In genomic region chr13:96129081-96129480, GRCm38 (mm10) we compare ENCODE assay signal across 27 mouse cellular contexts. TPM values are rescaled to one million over a fixed set of nuclear protein-coding genes. Genes with fewer than 3 reads are reported as not detected.
A peak's percentile ranks its signal among the peaks of the same experiment; 100 is the strongest.
DNase-seq lines count a peak whose midpoint lies in the region; ATAC-seq lines count a peak whose summit lies in the region.
"Had no signal": no experiment of that assay in that cellular context is flagged by ENCODE, and none has a peak within 500 bp of the region (broad histone marks: within the 10 kb centered on the region; RNA-seq: fewer than 3 reads in every experiment).

No protein-coding gene starts in this region.

- no peaks in the 10 kb centered on the region for H3K36me3 ChIP-seq in hindbrain, embryonic 13.5 days
- no peaks in the 10 kb centered on the region for H3K36me3 ChIP-seq in hindbrain, embryonic 10.5 days
- no peaks in the 10 kb centered on the region for H3K36me3 ChIP-seq in hindbrain, embryonic 15.5 days
- no peaks in the 10 kb centered on the region for H3K36me3 ChIP-seq in neural tube, embryonic 14.5 days (ENCODE audit: control insufficient read depth, insufficient read depth, low read length)
- H3K36me3 ChIP-seq: embryonic facial prominence, embryonic 15.5 days; forebrain, embryonic 10.5 days; heart, embryonic 10.5 days; heart, embryonic 15.5 days had no signal

- DNase-seq in hindbrain, embryonic 10.5 days (ENCODE audit: low spot score): no peak
- DNase-seq in MN1 (ENCODE audit: low spot score): peak; percentile 17
- no peak for DNase-seq in cerebellum, adult 8-10 months
- DNase-seq: adrenal gland, adult 2 months; adrenal gland, postnatal 25 days; cerebellum, adult 2 months; cerebellum, postnatal 14 days; embryo, embryonic 11 days; gastrocnemius, adult 2 months; gastrocnemius, postnatal 25 days; heart, adult 18-20 months; heart, postnatal 14 days had no signal

- H3K4me3 ChIP-seq in hindbrain, embryonic 13.5 days: peak overlapping the region; percentile 60
- no peak overlapping the region for H3K4me3 ChIP-seq in hindbrain, embryonic 10.5 days
- H3K4me3 ChIP-seq in hindbrain, embryonic 15.5 days: peak overlapping the region; percentile 63
- peak overlapping the region; percentile 58 for H3K4me3 ChIP-seq in neural tube, embryonic 14.5 days (ENCODE audit: low read depth, low read length)
- H3K4me3 ChIP-seq: embryonic facial prominence, embryonic 15.5 days; erythroblast, embryonic 14.5 days; forebrain, embryonic 10.5 days; gastrocnemius, adult 2 months; heart, embryonic 10.5 days; heart, embryonic 15.5 days had no signal

- 72% methylated on average over 3 of the region's 3 CpGs for WGBS in hindbrain, embryonic 13.5 days
- 86% methylated on average over 3 of the region's 3 CpGs for WGBS in hindbrain, embryonic 10.5 days
- WGBS in hindbrain, embryonic 15.5 days: 65% methylated on average over 3 of the region's 3 CpGs
- 74% methylated on average over 3 of the region's 3 CpGs for WGBS in neural tube, embryonic 14.5 days

- H3K27me3 ChIP-seq in hindbrain, embryonic 13.5 days: peaks cover 21% of the 10 kb centered on the region
- peaks cover 62% of the 10 kb centered on the region for H3K27me3 ChIP-seq in hindbrain, embryonic 10.5 days (ENCODE audit: insufficient read depth, poor library complexity, severe bottlenecking)
- H3K27me3 ChIP-seq in hindbrain, embryonic 15.5 days: no peaks in the 10 kb centered on the region
- peaks cover 4% of the 10 kb centered on the region; the same call in 1 of the 2 replicates for H3K27me3 ChIP-seq in neural tube, embryonic 14.5 days (ENCODE audit: control insufficient read depth, insufficient read depth, low read length)
- H3K27me3 ChIP-seq: CH12.LX had no signal

- H3K27ac ChIP-seq in hindbrain, embryonic 13.5 days: peak overlapping the region; percentile 92
- no peak overlapping the region for H3K27ac ChIP-seq in hindbrain, embryonic 10.5 days
- peak overlapping the region; percentile 89 for H3K27ac ChIP-seq in hindbrain, embryonic 15.5 days (replicated peaks)
- peak overlapping the region; percentile 88 for H3K27ac ChIP-seq in neural tube, embryonic 14.5 days (ENCODE audit: low read depth, low read length)
- H3K27ac ChIP-seq: embryonic facial prominence, embryonic 15.5 days; forebrain, embryonic 10.5 days; gastrocnemius, adult 2 months; heart, embryonic 10.5 days; heart, embryonic 15.5 days had no signal

- H3K9me3 ChIP-seq in hindbrain, embryonic 13.5 days: no peaks in the 10 kb centered on the region
- no peaks in the 10 kb centered on the region for H3K9me3 ChIP-seq in hindbrain, embryonic 10.5 days
- H3K9me3 ChIP-seq in hindbrain, embryonic 15.5 days: no peaks in the 10 kb centered on the region
- no peaks in the 10 kb centered on the region for H3K9me3 ChIP-seq in neural tube, embryonic 14.5 days (ENCODE audit: control insufficient read depth, low read length)
- H3K9me3 ChIP-seq: embryonic facial prominence, embryonic 15.5 days; forebrain, embryonic 10.5 days; heart, embryonic 10.5 days; heart, embryonic 15.5 days had no signal

- no peak for ATAC-seq in hindbrain, embryonic 13.5 days (ENCODE audit: low FRiP score)
- no peak for ATAC-seq in hindbrain, embryonic 15.5 days (ENCODE audit: low FRiP score, low read depth)
- no peak for ATAC-seq in neural tube, embryonic 14.5 days (ENCODE audit: low read depth)
- ATAC-seq in megakaryocyte, adult 5-6 weeks (ENCODE audit: poor library complexity, severe bottlenecking): no peak
- ATAC-seq: forebrain, embryonic 14.5 days had no signal

- peaks cover 34% of the 10 kb centered on the region for H3K4me1 ChIP-seq in hindbrain, embryonic 13.5 days (replicated peaks)
- H3K4me1 ChIP-seq in hindbrain, embryonic 10.5 days (replicated peaks): peaks cover 34% of the 10 kb centered on the region
- peaks cover 22% of the 10 kb centered on the region for H3K4me1 ChIP-seq in hindbrain, embryonic 15.5 days (replicated peaks)
- no peaks in the 10 kb centered on the region; the same call in 1 of the 2 replicates for H3K4me1 ChIP-seq in neural tube, embryonic 14.5 days (ENCODE audit: control insufficient read depth, insufficient read depth, low read length)

- peak overlapping the region; percentile 75; the same call in 1 of the 2 replicates for H3K9ac ChIP-seq in hindbrain, embryonic 13.5 days
- H3K9ac ChIP-seq in hindbrain, embryonic 15.5 days: no peak overlapping the region
- H3K9ac ChIP-seq in neural tube, embryonic 14.5 days (replicated peaks; ENCODE audit: low read depth, low read length): no peak overlapping the region; the same call in 1 of the 2 replicates
- H3K9ac ChIP-seq: embryonic facial prominence, embryonic 15.5 days; heart, embryonic 15.5 days had no signal

- H3K4me2 ChIP-seq in hindbrain, embryonic 13.5 days: peak overlapping the region; percentile 89
- peak overlapping the region; percentile 75 for H3K4me2 ChIP-seq in hindbrain, embryonic 15.5 days
- H3K4me2 ChIP-seq in neural tube, embryonic 14.5 days (ENCODE audit: low read depth, low read length): peak overlapping the region; percentile 76
- H3K4me2 ChIP-seq: embryonic facial prominence, embryonic 15.5 days; heart, embryonic 15.5 days had no signal

RNA-seq across cellular contexts. Expression of gene Sv2c, which starts 3.3 kb away (rescaled TPM):
- 18.6 and 21.6 TPM in 2 replicates for polyA plus RNA-seq in hindbrain, embryonic 13.5 days (2015; fragmentation: Nextera tagmentation; extraction: Ambion mirVana)
- 1.0 and 2.4 TPM in 2 replicates for polyA plus RNA-seq in hindbrain, embryonic 10.5 days (2016; fragmentation: Nextera tagmentation; extraction: Ambion mirVana)
- polyA plus RNA-seq in hindbrain, embryonic 15.5 days (2015; fragmentation: Nextera tagmentation; extraction: Ambion mirVana): 30.2 and 31.6 TPM in 2 replicates
- 53.9 and 58.0 TPM in 2 replicates for polyA plus RNA-seq in neural tube, embryonic 14.5 days (2014; fragmentation: Nextera tagmentation; extraction: Ambion mirVana)
- 0.05 TPM in 1 of 2 replicates, not detected in the other for total RNA-seq in megakaryocyte, adult 5-6 weeks (2015)
- not detected in 2 replicates for total RNA-seq in megakaryocyte, adult 5-6 weeks (2017)
- total RNA-seq: common myeloid progenitor, adult 5-6 weeks had no signal

RNA-seq across cellular contexts. Expression of gene Gm17190, which starts 47.2 kb away (rescaled TPM):
- polyA plus RNA-seq in hindbrain, embryonic 13.5 days (2015; fragmentation: Nextera tagmentation; extraction: Ambion mirVana): 0.31 and 0.62 TPM in 2 replicates
- polyA plus RNA-seq in hindbrain, embryonic 10.5 days (2016; fragmentation: Nextera tagmentation; extraction: Ambion mirVana): not detected in 2 replicates
- polyA plus RNA-seq in hindbrain, embryonic 15.5 days (2015; fragmentation: Nextera tagmentation; extraction: Ambion mirVana): 0.25 and 0.29 TPM in 2 replicates
- 0.84 and 1.1 TPM in 2 replicates for polyA plus RNA-seq in neural tube, embryonic 14.5 days (2014; fragmentation: Nextera tagmentation; extraction: Ambion mirVana)
- not detected in 2 replicates for total RNA-seq in megakaryocyte, adult 5-6 weeks (2015)
- total RNA-seq in megakaryocyte, adult 5-6 weeks (2017): not detected in 2 replicates
- total RNA-seq: adrenal gland, adult 2 months; adrenal gland, postnatal 25 days; CH12.LX; common myeloid progenitor, adult 5-6 weeks; gastrocnemius, adult 2 months; gastrocnemius, postnatal 25 days; heart, adult 18-20 months; heart, postnatal 14 days; hematopoietic stem cell, adult 5-6 weeks had no signal
- polyA plus RNA-seq: adrenal gland, adult 2 months; cerebellum, adult 2 months; embryonic facial prominence, embryonic 11.5 days; erythroblast, embryonic 14.5 days; forebrain, embryonic 10.5 days; forebrain, embryonic 14.5 days; heart, embryonic 10.5 days; heart, embryonic 15.5 days; intestine, embryonic 14.5 days had no signal

RNA-seq across cellular contexts. Expression of gene Gm20075, which starts 47.9 kb away (rescaled TPM):
- polyA plus RNA-seq in hindbrain, embryonic 13.5 days (2015; fragmentation: Nextera tagmentation; extraction: Ambion mirVana): 30.1 and 31.6 TPM in 2 replicates
- polyA plus RNA-seq in hindbrain, embryonic 10.5 days (2016; fragmentation: Nextera tagmentation; extraction: Ambion mirVana): 37.8 and 39.6 TPM in 2 replicates
- polyA plus RNA-seq in hindbrain, embryonic 15.5 days (2015; fragmentation: Nextera tagmentation; extraction: Ambion mirVana): 24.3 and 25.1 TPM in 2 replicates
- polyA plus RNA-seq in neural tube, embryonic 14.5 days (2014; fragmentation: Nextera tagmentation; extraction: Ambion mirVana): 25.5 and 37.3 TPM in 2 replicates
- total RNA-seq in megakaryocyte, adult 5-6 weeks (2015): 3.5 and 3.8 TPM in 2 replicates
- total RNA-seq in megakaryocyte, adult 5-6 weeks (2017): 8.9 and 11.7 TPM in 2 replicates
